Mouse (Mus musculus): Measurements from ENCODE around the gene Klkb1. TPM values are rescaled to one million over a fixed set of nuclear protein-coding genes. Genes with fewer than 3 reads are reported as not detected.

Gene Klkb1
- total RNA-seq, 2 experiments from 2014 or later = 0.07 TPM; not detected in 1

Other genes with a start within 250 kb of the Klkb1 start
- gene Mtnr1a, start 225.7 kb downstream of the Klkb1 start, total RNA-seq (2021) = not detected
- not detected for gene F11, start 32.8 kb downstream of the Klkb1 start, total RNA-seq (2021)
- not detected for gene Gm45753, start 13.6 kb upstream of the Klkb1 start, total RNA-seq (2021)
- 1 to 10 TPM; 4.9 to 5.4 TPM for gene Cyp4v3, start 38.4 kb upstream of the Klkb1 start, total RNA-seq (2021)
- gene Fam149a, start 87.4 kb upstream of the Klkb1 start, total RNA-seq (2021) = 10 to 100 TPM; 21.8 to 22.8 TPM
- 1 to 10 TPM; 6.1 to 6.2 TPM for gene Tlr3, start 116.2 kb upstream of the Klkb1 start, total RNA-seq (2021)
- 100 to 1,000 TPM; 132 to 149 TPM for gene Sorbs2, start 212.9 kb upstream of the Klkb1 start, total RNA-seq (2021)